Mouse (Mus musculus): ENCODE data around the gene Stk10. TPM values are rescaled to one million over a fixed set of nuclear protein-coding genes. Genes with fewer than 3 reads are reported as not detected.

Gene Stk10
- polyA plus RNA-seq, 1 experiment from 2014 or later, result 0.80 TPM

DNA sequence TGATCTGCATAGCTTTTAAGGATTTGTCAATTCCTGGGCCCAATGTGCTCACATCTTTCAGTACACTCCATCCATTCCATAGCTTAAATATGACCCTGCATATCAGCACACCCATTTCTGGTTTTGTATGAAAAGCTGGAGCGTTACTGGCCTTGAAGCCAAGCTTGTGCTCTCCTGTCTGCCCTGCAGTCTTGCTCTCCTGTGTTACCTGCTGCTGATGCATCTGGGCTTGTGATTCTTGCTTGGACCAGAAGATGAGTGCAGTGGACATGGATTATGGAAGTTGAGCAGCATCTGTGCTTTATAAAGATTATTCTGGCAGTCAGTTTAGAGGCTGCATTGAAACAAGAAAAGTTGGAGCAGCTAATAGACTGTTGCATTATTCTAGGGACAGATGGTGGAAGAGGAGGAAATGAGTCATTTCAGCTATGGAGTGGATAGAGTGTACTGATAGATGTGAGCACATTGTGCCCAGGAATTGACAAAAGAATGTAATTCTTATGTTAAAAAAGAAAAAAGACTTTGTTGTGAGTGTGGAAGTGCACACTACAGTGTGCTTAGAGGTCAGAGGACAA is 129.1 kb downstream of the Stk10 start:
- DNase-seq (ENCODE audit: low spot score), result no peak

DNA sequence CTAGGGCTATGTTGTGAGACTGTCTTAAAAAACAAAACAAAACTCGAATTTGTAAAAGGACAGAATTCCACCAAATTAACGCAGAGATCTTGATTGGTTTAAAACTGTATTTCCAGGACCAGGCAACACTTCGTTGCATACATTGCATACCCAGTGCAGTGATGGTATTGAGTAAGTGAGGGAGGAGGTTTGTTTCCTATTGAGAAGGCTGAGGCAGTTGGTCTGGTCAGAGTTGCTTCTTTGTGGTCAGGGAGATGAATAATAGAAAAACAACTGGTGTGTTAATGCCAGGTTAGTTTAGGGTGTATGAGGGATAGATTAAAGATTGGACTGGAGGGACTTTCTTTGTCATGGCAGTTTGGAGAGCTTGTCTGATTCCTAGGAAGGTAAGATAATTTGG is 132.5 kb downstream of the Stk10 start:
- 94% methylated on average over 3 of the region's 3 CpGs for WGBS

More for the DNA sequence above, 129.1 kb downstream of the Stk10 start:
- ATAC-seq, result no peak
- H3K27me3 ChIP-seq (replicated peaks; ENCODE audit: control insufficient read depth, insufficient read depth, low read length), result no peaks in the 10 kb centered on the region
- H3K27ac ChIP-seq (ENCODE audit: low read depth, low read length), result no peak overlapping the region
- H3K9me3 ChIP-seq (replicated peaks; ENCODE audit: control insufficient read depth, low read length), result no peaks in the 10 kb centered on the region
- H3K4me3 ChIP-seq (ENCODE audit: low read depth, low read length), result no peak overlapping the region
- no peak overlapping the region for H3K9ac ChIP-seq (ENCODE audit: low read length)
- H3K4me1 ChIP-seq (ENCODE audit: control insufficient read depth, insufficient read depth, low read length), result 0 out of 2 replicates have a peak, but pooled peaks cover 2% of the 10 kb centered on the region
- H3K4me2 ChIP-seq (ENCODE audit: low read length), result no peak overlapping the region
- H3K36me3 ChIP-seq (ENCODE audit: control insufficient read depth, insufficient read depth, low read length), result no peaks in the 10 kb centered on the region
- WGBS, result 91% methylated on average over 1 of the region's 1 CpGs

DNA sequence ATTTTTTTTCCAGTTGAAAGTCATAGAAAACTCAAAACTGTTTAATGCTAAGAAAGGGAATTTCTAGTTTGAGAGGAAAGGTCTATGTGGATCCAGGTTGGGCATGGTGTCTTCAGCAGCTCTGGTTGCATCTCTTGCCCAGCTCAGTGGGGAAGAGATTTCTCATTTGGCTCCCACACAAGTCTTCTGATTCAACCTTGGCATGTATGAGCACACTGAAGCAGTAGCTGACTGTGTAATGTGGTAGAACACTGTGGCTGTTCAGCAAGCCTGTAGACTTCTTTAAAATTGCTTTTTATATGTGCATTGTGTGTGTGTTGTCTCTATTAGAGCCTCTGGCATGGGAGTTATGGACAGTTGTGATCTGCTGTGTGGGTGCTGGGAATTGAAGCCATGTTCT is 133.9 kb downstream of the Stk10 start:
- Histone ChIP-seq H3K9ac (ENCODE audit: low read length) (no peak overlapping the region), H3K4me2 (ENCODE audit: low read length) (no peak overlapping the region), H3K27me3 (replicated peaks; ENCODE audit: control insufficient read depth, insufficient read depth, low read length) (no peaks in the 10 kb centered on the region), H3K4me1 (ENCODE audit: control insufficient read depth, insufficient read depth, low read length) (0 out of 2 replicates have a peak, but pooled peaks cover 2% of the 10 kb centered on the region), H3K27ac (ENCODE audit: low read depth, low read length) (no peak overlapping the region), H3K4me3 (ENCODE audit: low read depth, low read length) (no peak overlapping the region), H3K36me3 (ENCODE audit: control insufficient read depth, insufficient read depth, low read length) (no peaks in the 10 kb centered on the region), H3K9me3 (replicated peaks; ENCODE audit: control insufficient read depth, low read length) (no peaks in the 10 kb centered on the region)
- no peak for DNase-seq (ENCODE audit: low spot score)
- no peak for ATAC-seq

More for the DNA sequence above, 132.5 kb downstream of the Stk10 start:
- Histone ChIP-seq H3K27me3 (replicated peaks; ENCODE audit: control insufficient read depth, insufficient read depth, low read length) (no peaks in the 10 kb centered on the region), H3K27ac (ENCODE audit: low read depth, low read length) (no peak overlapping the region), H3K4me1 (ENCODE audit: control insufficient read depth, insufficient read depth, low read length) (0 out of 2 replicates have a peak, but pooled peaks cover 2% of the 10 kb centered on the region), H3K9ac (ENCODE audit: low read length) (no peak overlapping the region), H3K36me3 (ENCODE audit: control insufficient read depth, insufficient read depth, low read length) (no peaks in the 10 kb centered on the region), H3K9me3 (replicated peaks; ENCODE audit: control insufficient read depth, low read length) (no peaks in the 10 kb centered on the region), H3K4me2 (ENCODE audit: low read length) (no peak overlapping the region), H3K4me3 (ENCODE audit: low read depth, low read length) (no peak overlapping the region)
- no peak for DNase-seq (ENCODE audit: low spot score)
- no peak for ATAC-seq

DNA sequence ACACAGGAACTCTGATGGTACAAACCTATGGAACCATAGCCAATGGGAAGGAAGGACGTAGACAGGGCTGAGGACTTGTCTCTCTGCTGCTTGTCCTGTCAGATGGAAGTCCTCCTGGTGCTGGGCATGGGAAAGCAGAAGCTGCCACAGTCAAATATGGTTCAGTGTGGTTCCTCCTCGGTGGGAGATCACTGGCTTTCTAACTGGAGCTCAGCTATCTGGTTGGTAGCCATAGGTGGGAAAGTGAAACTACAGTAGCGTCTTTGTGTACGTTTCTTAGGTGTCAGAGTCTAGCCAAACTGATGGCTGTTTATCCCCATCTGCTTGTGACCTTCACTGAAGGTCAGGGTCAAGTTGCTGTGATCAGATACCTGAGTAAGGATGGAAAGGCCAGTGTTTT is 138.4 kb downstream of the Stk10 start:
- Histone ChIP-seq H3K4me1 (ENCODE audit: control insufficient read depth, insufficient read depth, low read length) (0 out of 2 replicates have a peak, but pooled peaks cover 2% of the 10 kb centered on the region), H3K4me3 (ENCODE audit: low read depth, low read length) (no peak overlapping the region), H3K9ac (ENCODE audit: low read length) (no peak overlapping the region), H3K36me3 (ENCODE audit: control insufficient read depth, insufficient read depth, low read length) (no peaks in the 10 kb centered on the region), H3K9me3 (replicated peaks; ENCODE audit: control insufficient read depth, low read length) (no peaks in the 10 kb centered on the region), H3K27ac (ENCODE audit: low read depth, low read length) (no peak overlapping the region), H3K4me2 (ENCODE audit: low read length) (no peak overlapping the region), H3K27me3 (replicated peaks; ENCODE audit: control insufficient read depth, insufficient read depth, low read length) (no peaks in the 10 kb centered on the region)
- DNase-seq (ENCODE audit: low spot score) (no peak), ATAC-seq (no peak)
- 95% methylated on average over 4 of the region's 4 CpGs for WGBS

Other genes with a start within 250 kb of the Stk10 start
- 2,348 and 2,639 TPM in 2 replicates for gene Hba-a1, start 249.8 kb upstream of the Stk10 start, polyA plus RNA-seq (2014; fragmentation: Nextera tagmentation; extraction: Ambion mirVana)
- 1.1 and 1.6 TPM in 2 replicates for gene Hbq1b, start 246.3 kb upstream of the Stk10 start, polyA plus RNA-seq (2014; fragmentation: Nextera tagmentation; extraction: Ambion mirVana)
- gene Hba-a2, start 236.8 kb upstream of the Stk10 start, polyA plus RNA-seq (2014; fragmentation: Nextera tagmentation; extraction: Ambion mirVana), result 5,936 and 7,230 TPM in 2 replicates
- 0.63 and 0.75 TPM in 2 replicates for gene Hbq1a, start 233.2 kb upstream of the Stk10 start, polyA plus RNA-seq (2014; fragmentation: Nextera tagmentation; extraction: Ambion mirVana)
- gene Sh3pxd2b, start 185.5 kb upstream of the Stk10 start, polyA plus RNA-seq (2014; fragmentation: Nextera tagmentation; extraction: Ambion mirVana), result 13.4 and 17.0 TPM in 2 replicates
- 71.7 and 76.2 TPM in 2 replicates for gene Ubtd2, start 77.9 kb upstream of the Stk10 start, polyA plus RNA-seq (2014; fragmentation: Nextera tagmentation; extraction: Ambion mirVana)
- 0.31 TPM in 1 of 2 replicates, not detected in the other for gene Efcab9, start 1.2 kb upstream of the Stk10 start, polyA plus RNA-seq (2014; fragmentation: Nextera tagmentation; extraction: Ambion mirVana)
- 83.1 and 99.3 TPM in 2 replicates for gene Fbxw11, start 109.4 kb downstream of the Stk10 start, polyA plus RNA-seq (2014; fragmentation: Nextera tagmentation; extraction: Ambion mirVana)